Mouse (Mus musculus) hindbrain, embryonic 16.5 days (tissue): ENCODE measurements at regions not wholly inside any gene's neighbourhood (a gene's known extent, or its start where the extent isn't known, plus 50 kb on each side); places are given as distances from the start of the nearest gene placed in this dataset.

Source experiments
- ATAC-seq: fragments of 200-750 bp; cut with Nextera tagmentation; 2 replicates; pipeline ENCODE4 v1.8.0; 2017; ENCODE audit warnings: moderate TSS enrichment, moderate library complexity
- H3K27ac ChIP-seq: fragments of 300-500 bp; sonication (generic); 2 replicates; pipeline ENCODE4 v1.5.1; 2014; ENCODE audit warnings: low read depth, mild to moderate bottlenecking, control low read depth, low read length, moderate library complexity
- H3K27me3 ChIP-seq: fragments of 300-500 bp; sonication (generic); replicated peaks from 2 replicates; pipeline ENCODE4 v1.6.1; 2014; ENCODE audit warnings: low read length; ENCODE audit not compliant: control insufficient read depth, insufficient read depth
- H3K36me3 ChIP-seq: fragments of 300-500 bp; sonication (generic); 2 replicates; pipeline ENCODE4 v1.6.1; 2014; ENCODE audit warnings: mild to moderate bottlenecking, low read length, moderate library complexity, mixed read lengths; ENCODE audit not compliant: control insufficient read depth, insufficient read depth
- H3K4me1 ChIP-seq: fragments of 300-500 bp; sonication (generic); 2 replicates; pipeline ENCODE4 v1.6.1; 2014; ENCODE audit warnings: low read depth, low read length; ENCODE audit not compliant: control insufficient read depth, insufficient read depth
- H3K4me2 ChIP-seq: fragments of 300-500 bp; sonication (generic); 2 replicates; pipeline ENCODE4 v1.6.1; 2014; ENCODE audit warnings: mild to moderate bottlenecking, low read length, control low read depth, moderate library complexity
- H3K4me3 ChIP-seq: fragments of 300-500 bp; sonication (generic); 2 replicates; pipeline ENCODE4 v1.5.1; 2014; ENCODE audit warnings: mild to moderate bottlenecking, low read length, control low read depth, moderate library complexity
- H3K9ac ChIP-seq: fragments of 300-500 bp; sonication (generic); 2 replicates; pipeline ENCODE4 v1.6.1; 2014; ENCODE audit warnings: low read depth, mild to moderate bottlenecking, control low read depth, low read length, moderate library complexity
- H3K9me3 ChIP-seq: fragments of 300-500 bp; sonication (generic); 2 replicates; pipeline ENCODE4 v1.6.1; 2014; ENCODE audit warnings: mild to moderate bottlenecking, low read length, moderate library complexity; ENCODE audit not compliant: control insufficient read depth
- WGBS: fragments of 180-500 bp; shearing (Covaris S2); extraction: QIAGEN DNeasy Blood & Tissue Kit; methylation state at CpG from one replicate; pipeline ENCODE4 v1.1.7; 2014; 5-methylcytosine and 5-hydroxymethylcytosine counted together

DNA sequence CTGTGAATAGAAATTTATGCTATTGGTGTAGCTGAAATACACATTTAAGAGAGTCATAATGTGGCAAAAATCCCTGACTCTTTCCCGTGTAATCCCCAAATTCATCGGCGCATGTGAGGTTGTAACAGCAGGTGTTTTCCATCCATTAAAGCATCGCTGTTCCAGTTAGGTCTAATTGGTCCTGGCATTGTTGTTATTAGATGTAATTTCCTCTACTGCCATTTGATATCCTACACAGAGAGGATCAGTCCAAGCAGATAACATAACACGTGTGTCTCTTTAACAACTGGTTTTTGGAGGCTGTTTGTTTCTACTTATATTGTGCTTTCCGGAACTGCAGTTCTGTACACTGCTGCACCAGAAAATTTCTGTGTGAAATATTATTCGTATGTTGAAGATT, 101.8 kb downstream of the Vgll3 start:
- H3K4me3 ChIP-seq = no peak overlapping the region
- 80% methylated on average over 7 of the region's 7 CpGs for WGBS
- ATAC-seq = no peak
- H3K4me2 ChIP-seq = no peak overlapping the region
- no peak overlapping the region for H3K9ac ChIP-seq
- H3K4me1 ChIP-seq = no peaks in the 10 kb centered on the region
- no peaks in the 10 kb centered on the region for H3K36me3 ChIP-seq
- no peaks in the 10 kb centered on the region for H3K9me3 ChIP-seq
- no peaks in the 10 kb centered on the region for H3K27me3 ChIP-seq
- H3K27ac ChIP-seq = no peak overlapping the region

DNA sequence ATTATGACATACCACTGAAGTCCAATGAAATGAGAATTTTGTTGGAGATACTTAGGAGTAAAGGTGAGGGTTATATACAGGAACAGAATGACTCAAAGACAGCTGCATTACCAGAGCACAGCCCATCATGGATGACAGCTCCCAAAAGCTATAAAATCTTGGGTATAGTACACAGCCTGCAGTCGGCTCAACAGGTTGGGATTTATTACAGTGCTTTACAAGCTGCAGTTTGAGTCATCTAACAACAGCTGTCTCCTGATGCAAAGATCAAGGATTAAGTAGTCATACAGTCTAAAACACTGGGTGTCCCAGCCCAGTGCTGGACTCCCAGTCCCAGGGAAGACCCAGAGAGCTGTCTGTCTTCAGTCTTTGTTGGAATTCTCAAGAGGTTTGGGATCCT, 110.9 kb downstream of the Vgll3 start:
- Histone ChIP-seq H3K4me1 (no peaks in the 10 kb centered on the region), H3K27me3 (no peaks in the 10 kb centered on the region), H3K27ac (no peak overlapping the region), H3K9ac (no peak overlapping the region), H3K4me3 (no peak overlapping the region), H3K36me3 (no peaks in the 10 kb centered on the region), H3K9me3 (no peaks in the 10 kb centered on the region), H3K4me2 (no peak overlapping the region)
- 82% methylated on average over 1 of the region's 1 CpGs for WGBS
- ATAC-seq = no peak

DNA sequence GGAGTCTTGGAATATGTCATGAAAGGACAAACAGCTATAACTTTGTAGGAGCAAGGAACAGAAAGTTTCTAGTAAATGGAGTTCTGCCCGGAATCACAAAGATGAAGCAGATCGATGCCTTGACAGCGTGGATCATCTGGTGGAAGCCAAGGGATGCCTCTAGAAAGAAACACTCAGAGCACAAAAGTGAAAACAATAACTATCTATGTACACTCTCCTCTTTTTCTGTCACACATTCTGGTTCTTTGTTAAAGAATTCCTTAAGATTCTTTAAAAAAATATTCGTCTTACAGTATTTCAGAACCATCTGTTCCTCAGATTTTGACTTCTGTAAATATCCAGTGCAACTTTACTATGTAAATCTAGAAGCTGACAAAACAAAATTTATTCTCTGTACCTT, 148.8 kb downstream of the Vgll3 start:
- H3K4me1 ChIP-seq = no peaks in the 10 kb centered on the region
- no peak overlapping the region for H3K9ac ChIP-seq
- ATAC-seq = no peak
- no peak overlapping the region for H3K4me2 ChIP-seq
- WGBS = 74% methylated on average over 4 of the region's 4 CpGs
- H3K9me3 ChIP-seq = no peaks in the 10 kb centered on the region
- H3K36me3 ChIP-seq = no peaks in the 10 kb centered on the region
- H3K4me3 ChIP-seq = no peak overlapping the region
- no peaks in the 10 kb centered on the region for H3K27me3 ChIP-seq
- no peak overlapping the region for H3K27ac ChIP-seq

DNA sequence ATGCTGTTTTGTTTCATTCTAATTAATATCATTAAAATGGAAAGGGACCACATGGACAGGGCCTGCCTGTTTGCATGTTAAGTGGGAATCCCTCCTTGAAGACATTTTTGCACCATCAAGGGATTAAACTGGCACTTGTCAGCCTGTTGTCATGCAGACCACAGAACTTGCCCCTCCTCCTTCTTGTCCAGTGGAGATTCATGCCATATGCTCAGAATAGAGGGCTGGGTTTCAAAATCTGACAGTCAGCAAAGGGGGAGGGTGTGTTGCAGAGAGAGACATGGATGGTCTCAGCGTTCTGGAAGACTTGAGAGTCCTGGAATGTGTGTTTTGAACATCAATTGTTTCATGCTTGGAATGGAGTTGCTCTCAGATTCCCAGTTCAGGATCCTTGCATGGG, 149.2 kb downstream of the Vgll3 start:
- 41% methylated on average over 1 of the region's 1 CpGs for WGBS
- H3K27me3 ChIP-seq = no peaks in the 10 kb centered on the region

DNA sequence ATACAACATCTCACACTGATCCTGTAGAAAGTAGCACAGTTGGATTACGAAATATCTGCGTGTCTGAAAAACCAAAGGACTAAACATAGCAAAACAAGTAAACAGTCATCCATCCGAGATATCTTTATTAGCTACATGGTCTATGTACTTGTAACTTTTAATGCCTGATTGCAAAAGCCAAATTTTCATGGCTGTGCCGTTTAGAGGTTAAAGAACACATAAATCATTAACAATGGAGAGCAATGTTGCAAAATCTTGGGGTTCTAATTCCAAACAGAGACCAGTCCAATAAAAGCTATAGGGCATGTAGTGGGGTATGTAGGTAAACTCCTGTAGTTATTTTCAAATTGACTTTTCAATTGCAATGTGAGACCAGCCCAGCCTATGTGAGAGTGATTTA, 162.0 kb downstream of the Vgll3 start:
- no peak overlapping the region for H3K4me3 ChIP-seq
- WGBS = 84% methylated on average over 4 of the region's 4 CpGs
- no peak overlapping the region for H3K4me2 ChIP-seq
- H3K36me3 ChIP-seq = no peaks in the 10 kb centered on the region
- H3K4me1 ChIP-seq = no peaks in the 10 kb centered on the region
- ATAC-seq = no peak
- no peaks in the 10 kb centered on the region for H3K9me3 ChIP-seq
- H3K9ac ChIP-seq = no peak overlapping the region
- no peak overlapping the region for H3K27ac ChIP-seq
- no peaks in the 10 kb centered on the region for H3K27me3 ChIP-seq

More for the DNA sequence above, 149.2 kb downstream of the Vgll3 start:
- ATAC-seq = peak; percentile 65; the same call in 1 of the 2 replicates
- Histone ChIP-seq H3K36me3 (no peaks in the 10 kb centered on the region), H3K4me3 (no peak overlapping the region), H3K4me1 (no peaks in the 10 kb centered on the region), H3K9ac (no peak overlapping the region), H3K4me2 (no peak overlapping the region), H3K27ac (no peak overlapping the region), H3K9me3 (no peaks in the 10 kb centered on the region)

DNA sequence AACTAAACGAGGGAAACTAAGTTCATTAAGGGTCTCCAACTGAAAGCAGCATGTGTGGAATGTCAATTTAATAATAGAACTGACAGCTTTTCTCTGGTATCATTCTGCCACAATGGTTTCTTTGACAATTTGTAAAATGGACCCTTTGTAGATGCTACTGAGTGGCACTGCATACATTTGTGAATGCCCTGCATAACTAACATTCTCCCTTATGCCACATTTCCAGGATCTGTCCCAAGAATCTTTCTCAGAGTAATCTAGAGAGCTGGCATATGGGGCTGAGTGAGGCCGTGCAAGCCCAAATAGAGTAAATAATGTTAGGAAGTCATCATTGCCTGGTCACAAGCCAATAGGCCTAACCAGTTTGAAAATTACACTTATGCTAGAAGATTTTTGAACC, 172.1 kb downstream of the Vgll3 start:
- H3K4me2 ChIP-seq = no peak overlapping the region
- no peak overlapping the region for H3K4me3 ChIP-seq
- H3K27ac ChIP-seq = no peak overlapping the region
- no peaks in the 10 kb centered on the region for H3K36me3 ChIP-seq
- ATAC-seq = no peak
- WGBS = 33% methylated on average over 2 of the region's 2 CpGs
- H3K9me3 ChIP-seq = no peaks in the 10 kb centered on the region
- H3K4me1 ChIP-seq = no peaks in the 10 kb centered on the region
- H3K27me3 ChIP-seq = no peaks in the 10 kb centered on the region
- H3K9ac ChIP-seq = no peak overlapping the region

DNA sequence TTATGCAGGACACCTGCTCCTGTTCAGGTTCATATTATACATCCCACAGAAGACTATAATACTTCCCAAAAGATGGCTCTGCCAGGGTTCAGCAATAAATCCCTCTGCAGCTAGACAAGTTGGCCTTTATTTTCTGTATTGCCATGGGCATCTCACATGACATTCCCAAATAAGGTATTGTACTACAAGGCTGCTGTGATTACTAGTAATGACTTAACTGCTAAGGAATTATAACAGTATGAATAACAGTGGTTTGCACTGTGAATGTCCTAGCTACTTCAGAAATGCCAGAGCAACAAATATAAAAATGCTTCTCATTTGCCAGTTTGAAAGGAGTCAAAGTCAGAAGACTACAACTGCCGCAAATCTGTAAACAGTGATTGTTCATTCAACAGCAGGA, 184.3 kb downstream of the Vgll3 start:
- Histone ChIP-seq H3K27ac (no peak overlapping the region), H3K27me3 (no peaks in the 10 kb centered on the region), H3K9ac (no peak overlapping the region), H3K4me3 (no peak overlapping the region), H3K4me1 (no peaks in the 10 kb centered on the region), H3K36me3 (no peaks in the 10 kb centered on the region), H3K4me2 (no peak overlapping the region), H3K9me3 (no peaks in the 10 kb centered on the region)
- no peak for ATAC-seq
- WGBS = 67% methylated on average over 1 of the region's 1 CpGs

DNA sequence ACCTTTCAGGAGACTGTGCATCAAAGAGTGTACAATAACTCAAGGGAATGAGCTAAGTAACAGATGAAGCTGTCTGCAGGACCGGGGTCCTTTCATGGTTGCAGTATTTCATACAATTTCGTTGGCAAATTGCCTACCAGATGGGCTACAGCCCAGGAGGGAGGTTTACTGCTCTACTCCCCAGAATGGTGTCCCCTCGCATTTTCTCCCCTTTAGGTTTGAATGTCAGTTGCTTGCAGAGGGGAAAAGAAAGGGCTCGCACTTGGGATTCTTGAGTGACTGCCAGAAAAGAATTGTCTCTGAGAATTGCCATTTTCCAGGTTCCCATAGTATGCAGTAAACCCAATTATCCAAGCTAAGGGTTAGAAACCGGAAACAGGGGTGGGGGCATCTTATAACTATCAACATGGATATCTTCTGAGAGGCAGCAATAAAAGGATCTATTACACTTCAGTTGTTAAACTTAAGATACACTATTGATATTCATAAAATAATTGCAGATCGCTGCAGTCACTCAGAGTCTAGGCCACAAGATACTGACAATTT, 185.7 kb downstream of the Vgll3 start:
- no peak overlapping the region for H3K27ac ChIP-seq
- no peaks in the 10 kb centered on the region for H3K9me3 ChIP-seq
- H3K4me3 ChIP-seq = no peak overlapping the region
- H3K9ac ChIP-seq = no peak overlapping the region
- no peaks in the 10 kb centered on the region for H3K36me3 ChIP-seq
- no peak overlapping the region for H3K4me2 ChIP-seq
- ATAC-seq = no peak
- no peaks in the 10 kb centered on the region for H3K4me1 ChIP-seq
- no peaks in the 10 kb centered on the region for H3K27me3 ChIP-seq
- 61% methylated on average over 6 of the region's 6 CpGs for WGBS

DNA sequence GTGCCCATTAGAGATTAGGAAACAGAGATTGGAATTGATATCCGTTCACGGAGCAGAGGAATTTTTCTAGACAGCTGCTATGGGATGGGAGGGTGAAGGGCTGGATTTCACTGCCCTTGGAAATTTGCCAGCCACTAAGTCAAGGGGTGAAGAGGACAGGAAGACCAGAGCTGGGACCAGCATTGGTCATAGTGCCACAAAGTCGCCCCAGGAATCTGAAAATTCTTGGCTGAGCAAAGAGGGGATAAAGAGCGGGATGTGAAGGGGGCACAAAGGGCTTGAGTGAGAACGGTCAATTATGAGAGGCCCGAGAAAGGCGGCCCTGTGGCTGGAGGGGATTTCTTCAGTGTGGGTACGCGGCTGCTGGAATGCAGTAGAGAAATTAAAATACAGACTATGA, 189.6 kb downstream of the Vgll3 start:
- 82% methylated on average over 9 of the region's 9 CpGs for WGBS
- Histone ChIP-seq H3K4me3 (no peak overlapping the region), H3K27ac (no peak overlapping the region), H3K4me2 (no peak overlapping the region), H3K9me3 (no peaks in the 10 kb centered on the region), H3K9ac (no peak overlapping the region), H3K4me1 (no peaks in the 10 kb centered on the region), H3K27me3 (no peaks in the 10 kb centered on the region), H3K36me3 (no peaks in the 10 kb centered on the region)
- no peak for ATAC-seq
